Mouse (Mus musculus): ENCODE results near the gene Lhx5. TPM values are rescaled to one million over a fixed set of nuclear protein-coding genes. Genes with fewer than 3 reads are reported as not detected.

Gene Lhx5
- total RNA-seq (2014; rRNA removed; ENCODE audit: low replicate concordance) (not detected in 2 replicates), polyA plus RNA-seq (2015; fragmentation: Nextera tagmentation; extraction: Ambion mirVana) (not detected in 2 replicates)

- 1% methylated on average over 69 of the region's 69 CpGs for WGBS
- no peak for TF ChIP-seq EP300 (IDR thresholded peaks at IDR 0.05; ENCODE audit: low read depth)
- no peak for TF ChIP-seq CTCF (IDR thresholded peaks at IDR 0.05; ENCODE audit: low read depth)
- Histone ChIP-seq H3K9ac (replicated peaks; ENCODE audit: low read depth, low read length) (no peak within 1 kb of the TSS), H3K4me1 (ENCODE audit: control insufficient read depth, insufficient read depth) (peaks cover 4% of the 10 kb centered on the region; the same call in 1 of the 2 replicates), H3K27me3 (ENCODE audit: control insufficient read depth, insufficient read depth, low read length) (peaks cover 98% of the 10 kb centered on the region), H3K4me2 (ENCODE audit: low read depth, low read length) (no peak within 1 kb of the TSS), H3K36me3 (replicated peaks; ENCODE audit: control insufficient read depth, insufficient read depth, low read length) (no peaks in the 10 kb centered on the region), H3K27ac (ENCODE audit: low read depth) (no peak within 1 kb of the TSS), H3K9me3 (replicated peaks; ENCODE audit: control insufficient read depth, low read length) (no peaks in the 10 kb centered on the region), H3K4me3 (ENCODE audit: low read depth, low read length) (no peak within 1 kb of the TSS)
- DNase-seq (ENCODE audit: low spot score): no peak
- no peak for ATAC-seq (ENCODE audit: insufficient read depth, low read depth)
These were observed at the start of gene Lhx5 for GRCm38 (mm10) chr5:120431649-120432485. Lhx5 (plus strand) TSS chr5:120431699.

GRCm38 (mm10) chr5:120386361-120386760 lies 45.1 kb upstream of the Lhx5 start:
- TF ChIP-seq EP300 (IDR thresholded peaks at IDR 0.05; ENCODE audit: low read depth) (no peak), CTCF (IDR thresholded peaks at IDR 0.05; ENCODE audit: low read depth) (no peak)
- H3K4me1 ChIP-seq (ENCODE audit: control insufficient read depth, insufficient read depth): no peaks in the 10 kb centered on the region
- no peak overlapping the region for H3K4me3 ChIP-seq (ENCODE audit: low read depth, low read length)
- H3K9ac ChIP-seq (replicated peaks; ENCODE audit: low read depth, low read length): no peak overlapping the region
- ATAC-seq (ENCODE audit: insufficient read depth, low read depth) (no peak), DNase-seq (ENCODE audit: low spot score) (no peak)
- no peaks in the 10 kb centered on the region for H3K36me3 ChIP-seq (replicated peaks; ENCODE audit: control insufficient read depth, insufficient read depth, low read length)
- 50% methylated on average over 4 of the region's 4 CpGs for WGBS
- peaks cover 9% of the 10 kb centered on the region for H3K27me3 ChIP-seq (ENCODE audit: control insufficient read depth, insufficient read depth, low read length)
- H3K27ac ChIP-seq (ENCODE audit: low read depth): no peak overlapping the region
- H3K9me3 ChIP-seq (replicated peaks; ENCODE audit: control insufficient read depth, low read length): no peaks in the 10 kb centered on the region
- H3K4me2 ChIP-seq (ENCODE audit: low read depth, low read length): no peak overlapping the region

GRCm38 (mm10) chr5:120388765-120389164 lies 42.7 kb upstream of the Lhx5 start:
- Histone ChIP-seq H3K27ac (ENCODE audit: low read depth) (no peak overlapping the region), H3K9ac (replicated peaks; ENCODE audit: low read depth, low read length) (no peak overlapping the region), H3K4me3 (ENCODE audit: low read depth, low read length) (no peak overlapping the region), H3K36me3 (replicated peaks; ENCODE audit: control insufficient read depth, insufficient read depth, low read length) (no peaks in the 10 kb centered on the region), H3K4me1 (ENCODE audit: control insufficient read depth, insufficient read depth) (no peaks in the 10 kb centered on the region), H3K27me3 (ENCODE audit: control insufficient read depth, insufficient read depth, low read length) (peaks cover 10% of the 10 kb centered on the region), H3K9me3 (replicated peaks; ENCODE audit: control insufficient read depth, low read length) (no peaks in the 10 kb centered on the region), H3K4me2 (ENCODE audit: low read depth, low read length) (no peak overlapping the region)
- TF ChIP-seq EP300 (IDR thresholded peaks at IDR 0.05; ENCODE audit: low read depth) (no peak), CTCF (IDR thresholded peaks at IDR 0.05; ENCODE audit: low read depth) (no peak)
- 41% methylated on average over 9 of the region's 9 CpGs for WGBS
- DNase-seq (ENCODE audit: low spot score): no peak
- ATAC-seq (ENCODE audit: insufficient read depth, low read depth): no peak

GRCm38 (mm10) chr5:120389973-120390372 lies 41.5 kb upstream of the Lhx5 start:
- 72% methylated on average over 2 of the region's 2 CpGs for WGBS
- no peaks in the 10 kb centered on the region for H3K4me1 ChIP-seq (ENCODE audit: control insufficient read depth, insufficient read depth)
- no peak overlapping the region for H3K27ac ChIP-seq (ENCODE audit: low read depth)
- ATAC-seq (ENCODE audit: insufficient read depth, low read depth): no peak
- TF ChIP-seq CTCF (IDR thresholded peaks at IDR 0.05; ENCODE audit: low read depth) (no peak), EP300 (IDR thresholded peaks at IDR 0.05; ENCODE audit: low read depth) (no peak)
- H3K9me3 ChIP-seq (replicated peaks; ENCODE audit: control insufficient read depth, low read length): no peaks in the 10 kb centered on the region
- no peak overlapping the region for H3K4me2 ChIP-seq (ENCODE audit: low read depth, low read length)
- peaks cover 21% of the 10 kb centered on the region for H3K27me3 ChIP-seq (ENCODE audit: control insufficient read depth, insufficient read depth, low read length)
- H3K36me3 ChIP-seq (replicated peaks; ENCODE audit: control insufficient read depth, insufficient read depth, low read length): no peaks in the 10 kb centered on the region
- no peak overlapping the region for H3K9ac ChIP-seq (replicated peaks; ENCODE audit: low read depth, low read length)
- DNase-seq (ENCODE audit: low spot score): no peak
- H3K4me3 ChIP-seq (ENCODE audit: low read depth, low read length): no peak overlapping the region

GRCm38 (mm10) chr5:120393871-120394667 lies 37.4 kb upstream of the Lhx5 start:
- 29% methylated on average over 23 of the region's 25 CpGs for WGBS
- ATAC-seq (ENCODE audit: insufficient read depth, low read depth) (no peak), DNase-seq (ENCODE audit: low spot score) (no peak)
- no peaks in the 10 kb centered on the region for H3K36me3 ChIP-seq (replicated peaks; ENCODE audit: control insufficient read depth, insufficient read depth, low read length)
- H3K27me3 ChIP-seq (ENCODE audit: control insufficient read depth, insufficient read depth, low read length): peaks cover 46% of the 10 kb centered on the region
- TF ChIP-seq CTCF (IDR thresholded peaks at IDR 0.05; ENCODE audit: low read depth) (no peak), EP300 (IDR thresholded peaks at IDR 0.05; ENCODE audit: low read depth) (no peak)
- H3K4me2 ChIP-seq (ENCODE audit: low read depth, low read length): no peak overlapping the region
- no peaks in the 10 kb centered on the region for H3K4me1 ChIP-seq (ENCODE audit: control insufficient read depth, insufficient read depth)
- H3K9me3 ChIP-seq (replicated peaks; ENCODE audit: control insufficient read depth, low read length): no peaks in the 10 kb centered on the region
- no peak overlapping the region for H3K9ac ChIP-seq (replicated peaks; ENCODE audit: low read depth, low read length)
- H3K4me3 ChIP-seq (ENCODE audit: low read depth, low read length): no peak overlapping the region
- H3K27ac ChIP-seq (ENCODE audit: low read depth): no peak overlapping the region

All from heart, postnatal 0 days (tissue).